ENCODE assay signal across 8 mouse cellular contexts in genomic region chr6:99095185-99096104, GRCm38 (mm10).
DNase-seq lines count a peak whose midpoint lies in the region; ATAC-seq lines count a peak whose summit lies in the region.

No protein-coding gene starts in this region.

- no peak for ATAC-seq in kidney, embryonic 14.5 days (ENCODE audit: low FRiP score, low TSS enrichment)

- H3K27me3 ChIP-seq in heart, embryonic 10.5 days (ENCODE audit: insufficient read depth, poor library complexity, severe bottlenecking): no peaks in the 10 kb centered on the region
- H3K27me3 ChIP-seq in kidney, embryonic 14.5 days (ENCODE audit: control insufficient read depth, insufficient read depth, low read length): no peaks in the 10 kb centered on the region

- H3K4me3 ChIP-seq in heart, embryonic 10.5 days: peak overlapping the region; percentile 50
- peak overlapping the region; percentile 27 for H3K4me3 ChIP-seq in kidney, embryonic 14.5 days (ENCODE audit: low read length)

- H3K4me1 ChIP-seq in heart, embryonic 10.5 days: peaks cover 82% of the 10 kb centered on the region
- peaks cover 58% of the 10 kb centered on the region for H3K4me1 ChIP-seq in kidney, embryonic 14.5 days (ENCODE audit: control insufficient read depth, insufficient read depth, low read length)

- peak overlapping the region; percentile 94 for H3K27ac ChIP-seq in heart, embryonic 10.5 days
- H3K27ac ChIP-seq in kidney, embryonic 14.5 days (ENCODE audit: low read depth, low read length): peak overlapping the region; percentile 37; the same call in 1 of the 2 replicates

- H3K4me2 ChIP-seq in kidney, embryonic 14.5 days (replicated peaks; ENCODE audit: low read depth, low read length): peak overlapping the region; percentile 45

- no peaks in the 10 kb centered on the region for H3K9me3 ChIP-seq in heart, embryonic 10.5 days
- H3K9me3 ChIP-seq in kidney, embryonic 14.5 days (ENCODE audit: control insufficient read depth, low read length): no peaks in the 10 kb centered on the region

- DNase-seq in adrenal gland, adult (ENCODE audit: inconsistent age in 2 of 2, low spot score in 1 of 2): peak; percentile 36 to 75
- no peak for DNase-seq in adrenal gland, adult 8-10 months
- peak; percentile 32 for DNase-seq in c-Kit-positive CD71-negative TER-119-negative erythroid progenitor cells, embryonic 14.5 days (ENCODE audit: low read depth)
- peak; percentile 88 for DNase-seq in heart, embryonic 10.5 days (ENCODE audit: low spot score)
- DNase-seq in lung, postnatal 36 days: peak; percentile 50
- DNase-seq in spleen, postnatal 4 days (ENCODE audit: low spot score in 2 of 2): peak; percentile 22 to 66
- no peak for DNase-seq in layer of hippocampus, adult 8-10 months (ENCODE audit: low spot score in 2 of 2)

- no peaks in the 10 kb centered on the region for H3K36me3 ChIP-seq in heart, embryonic 10.5 days
- H3K36me3 ChIP-seq in kidney, embryonic 14.5 days (ENCODE audit: control insufficient read depth, insufficient read depth, low read length): no peaks in the 10 kb centered on the region

- H3K9ac ChIP-seq in kidney, embryonic 14.5 days (ENCODE audit: low read depth, low read length): peak overlapping the region; percentile 44; the same call in 1 of the 2 replicates

- WGBS in heart, embryonic 10.5 days: 9% methylated on average over 18 of the region's 18 CpGs
- 31% methylated on average over 18 of the region's 18 CpGs for WGBS in kidney, embryonic 14.5 days

Comparison
In these comparisons a context has a peak if more than half of its experiments do, and no peak if none do; other contexts are left out.
1. DNase-seq: peak in adrenal gland, adult (2 of 2), c-Kit-positive CD71-negative TER-119-negative erythroid progenitor cells, embryonic 14.5 days (single experiment), heart, embryonic 10.5 days (single experiment), lung, postnatal 36 days (single experiment) and spleen, postnatal 4 days (2 of 2); none in adrenal gland, adult 8-10 months (single experiment) and layer of hippocampus, adult 8-10 months (0 of 2).